In genomic region chr13:99470084-99470483, GRCm38 (mm10) we compare ENCODE assay signal across 20 mouse cellular contexts. TPM values are rescaled to one million over a fixed set of nuclear protein-coding genes. Genes with fewer than 3 reads are reported as not detected.
DNase-seq lines count a peak whose midpoint lies in the region; ATAC-seq and TF ChIP-seq lines count a peak whose summit lies in the region.
"Had no signal": no experiment of that assay in that cellular context is flagged by ENCODE, and none has a peak within 500 bp of the region (broad histone marks: within the 10 kb centered on the region; RNA-seq: fewer than 3 reads in every experiment).

No protein-coding gene starts in this region.

- H3K36me3 ChIP-seq in forebrain, embryonic 11.5 days (ENCODE audit: control insufficient read depth, insufficient read depth, low read length), result no peaks in the 10 kb centered on the region; the same call in 1 of the 2 replicates
- H3K36me3 ChIP-seq in forebrain, embryonic 16.5 days (ENCODE audit: control insufficient read depth, insufficient read depth), result peaks cover 2% of the 10 kb centered on the region; the same call in 1 of the 2 replicates
- peaks cover 16% of the 10 kb centered on the region for H3K36me3 ChIP-seq in hindbrain, embryonic 14.5 days (replicated peaks; ENCODE audit: control insufficient read depth, insufficient read depth)
- no peaks in the 10 kb centered on the region for H3K36me3 ChIP-seq in heart, adult 2 months (ENCODE audit: control insufficient read depth, insufficient read depth, low read length)

- TF ChIP-seq EP300 in heart, adult 2 months (IDR thresholded peaks at IDR 0.05; ENCODE audit: insufficient read depth, low read depth, low read length), result no peak

- no peaks in the 10 kb centered on the region for H3K9me3 ChIP-seq in forebrain, embryonic 11.5 days (ENCODE audit: control insufficient read depth, low read length)
- no peaks in the 10 kb centered on the region for H3K9me3 ChIP-seq in forebrain, embryonic 16.5 days (ENCODE audit: control insufficient read depth, low read length)
- no peaks in the 10 kb centered on the region for H3K9me3 ChIP-seq in hindbrain, embryonic 14.5 days (ENCODE audit: control insufficient read depth, low read length)
- H3K9me3 ChIP-seq: heart, embryonic 15.5 days had no signal

- no peak overlapping the region for H3K9ac ChIP-seq in forebrain, embryonic 11.5 days (ENCODE audit: low read length)
- no peak overlapping the region for H3K9ac ChIP-seq in forebrain, embryonic 16.5 days (replicated peaks; ENCODE audit: low read depth, low read length)
- H3K9ac ChIP-seq in hindbrain, embryonic 14.5 days, result no peak overlapping the region
- no peak overlapping the region for H3K9ac ChIP-seq in heart, adult 2 months (ENCODE audit: low read depth, low read length)
- H3K9ac ChIP-seq: heart, embryonic 15.5 days had no signal

- intact Hi-C loops in heart, adult 2 months (cut with DNase I), result no loop called here

- no peak for TF ChIP-seq CTCF in layer of hippocampus, adult 2 months (conservative IDR thresholded peaks at IDR 0.05)
- no peak for TF ChIP-seq CTCF in brain, embryonic 14.5 days (IDR thresholded peaks at IDR 0.05; ENCODE audit: borderline replicate concordance, extremely low read depth, insufficient read depth, insufficient read length)
- no peak for TF ChIP-seq CTCF in heart, adult 2 months (IDR thresholded peaks at IDR 0.05)

- H3K79me2 ChIP-seq in heart, adult 2 months (replicated peaks; ENCODE audit: control insufficient read depth, insufficient read depth, low read length), result no peaks in the 10 kb centered on the region

- no peaks in the 10 kb centered on the region for H3K27me3 ChIP-seq in forebrain, embryonic 11.5 days (ENCODE audit: control insufficient read depth, insufficient read depth, low read length)
- no peaks in the 10 kb centered on the region for H3K27me3 ChIP-seq in forebrain, embryonic 16.5 days (replicated peaks; ENCODE audit: control insufficient read depth, insufficient read depth, low read length)
- H3K27me3 ChIP-seq in hindbrain, embryonic 14.5 days (ENCODE audit: control insufficient read depth, insufficient read depth, low read length), result no peaks in the 10 kb centered on the region
- no peaks in the 10 kb centered on the region for H3K27me3 ChIP-seq in heart, adult 2 months (ENCODE audit: control insufficient read depth, insufficient read depth, low read length)
- H3K27me3 ChIP-seq: heart, embryonic 15.5 days had no signal

- no peak for DNase-seq in forebrain, embryonic 11.5 days (ENCODE audit: low spot score)
- no peak for DNase-seq in layer of hippocampus, adult 2 months (ENCODE audit: low spot score in 2 of 2)
- no peak for DNase-seq in layer of hippocampus, postnatal 36 days
- peak; percentile 59 for DNase-seq in brain, embryonic 14.5 days (ENCODE audit: low read depth)
- DNase-seq in hindbrain, embryonic 14.5 days (ENCODE audit: low spot score), result no peak
- no peak for DNase-seq in heart, adult 2 months
- no peak for DNase-seq in adrenal gland, adult 2 months
- DNase-seq: adrenal gland, postnatal 14 days; cerebellum, adult 9-11 months; gastrocnemius, adult 2 months; heart, postnatal 36 days; kidney, adult 18-20 months; kidney, postnatal 4 days; layer of hippocampus, adult 9-11 months; thymus, adult 18-20 months; thymus, postnatal 36 days had no signal

- no peak overlapping the region for H3K4me3 ChIP-seq in forebrain, embryonic 11.5 days (ENCODE audit: low read depth, low read length)
- H3K4me3 ChIP-seq in forebrain, embryonic 16.5 days (replicated peaks; ENCODE audit: low read length), result no peak overlapping the region
- no peak overlapping the region for H3K4me3 ChIP-seq in layer of hippocampus, adult 2 months
- no peak overlapping the region for H3K4me3 ChIP-seq in hindbrain, embryonic 14.5 days (replicated peaks; ENCODE audit: low read length)
- H3K4me3 ChIP-seq in heart, adult 2 months, result no peak overlapping the region
- H3K4me3 ChIP-seq: gastrocnemius, adult 2 months; heart, embryonic 15.5 days had no signal

- TF ChIP-seq POLR2A in brain, embryonic 14.5 days (IDR thresholded peaks at IDR 0.05; ENCODE audit: borderline replicate concordance, extremely low read depth, insufficient read depth, insufficient read length, poor library complexity, severe bottlenecking), result no peak
- TF ChIP-seq POLR2A in heart, adult 2 months (IDR thresholded peaks at IDR 0.05; ENCODE audit: insufficient read depth, low read depth, low read length), result no peak

- 54% methylated on average over 7 of the region's 7 CpGs for WGBS in forebrain, embryonic 11.5 days
- 36% methylated on average over 7 of the region's 7 CpGs for whole genome bisulfite sequencing in forebrain, embryonic 16.5 days
- WGBS in hindbrain, embryonic 14.5 days, result 33% methylated on average over 7 of the region's 7 CpGs
- WGBS in heart, adult 2 months, result 97% methylated on average over 7 of the region's 7 CpGs

- H3K4me2 ChIP-seq in forebrain, embryonic 11.5 days (ENCODE audit: low read depth, low read length, severe bottlenecking), result no peak overlapping the region
- no peak overlapping the region for H3K4me2 ChIP-seq in forebrain, embryonic 16.5 days (ENCODE audit: low read length)
- no peak overlapping the region for H3K4me2 ChIP-seq in hindbrain, embryonic 14.5 days (replicated peaks)
- H3K4me2 ChIP-seq: heart, embryonic 15.5 days had no signal

- peak; percentile 42; the same call in 1 of the 2 replicates for ATAC-seq in forebrain, embryonic 11.5 days (replicated peaks; ENCODE audit: low FRiP score)
- no peak for ATAC-seq in forebrain, embryonic 16.5 days
- no peak for ATAC-seq in hindbrain, embryonic 14.5 days (ENCODE audit: low FRiP score)
- ATAC-seq: inflammation-experienced regulatory T-cells, adult 6 months had no signal

- no peak overlapping the region; the same call in 1 of the 2 replicates for H3K27ac ChIP-seq in forebrain, embryonic 11.5 days (ENCODE audit: low read depth, low read length)
- no peak overlapping the region for H3K27ac ChIP-seq in forebrain, embryonic 16.5 days (ENCODE audit: low read length)
- H3K27ac ChIP-seq in layer of hippocampus, adult 2 months, result peak overlapping the region; percentile 55; the same call in 1 of the 2 replicates
- H3K27ac ChIP-seq in hindbrain, embryonic 14.5 days, result 0 out of 2 replicates have a peak overlapping the region, but pooled peaks have one; percentile 28
- H3K27ac ChIP-seq in heart, adult 2 months, result no peak overlapping the region
- H3K27ac ChIP-seq: gastrocnemius, adult 2 months; heart, embryonic 15.5 days had no signal

- H3K4me1 ChIP-seq in forebrain, embryonic 11.5 days (replicated peaks; ENCODE audit: control insufficient read depth, insufficient read depth, low read length), result peaks cover 13% of the 10 kb centered on the region
- peaks cover 38% of the 10 kb centered on the region for H3K4me1 ChIP-seq in forebrain, embryonic 16.5 days (replicated peaks; ENCODE audit: control insufficient read depth, insufficient read depth, low read length)
- peaks cover 35% of the 10 kb centered on the region for H3K4me1 ChIP-seq in hindbrain, embryonic 14.5 days (replicated peaks; ENCODE audit: control insufficient read depth, insufficient read depth, low read length)
- H3K4me1 ChIP-seq in heart, adult 2 months (ENCODE audit: control insufficient read depth, insufficient read depth, low read length), result peaks cover 2% of the 10 kb centered on the region

RNA-seq across cellular contexts. Expression of gene Map1b, which starts 46.3 kb away (rescaled TPM):
- 823 and 854 TPM in 2 replicates for polyA plus RNA-seq in forebrain, embryonic 11.5 days (2014; fragmentation: Nextera tagmentation; extraction: Ambion mirVana)
- 1,972 and 2,055 TPM in 2 replicates for polyA plus RNA-seq in forebrain, embryonic 16.5 days (2015; fragmentation: Nextera tagmentation; extraction: Ambion mirVana)
- 100 to 1,000 TPM; 709 to 737 TPM for total RNA-seq in layer of hippocampus, adult 2 months (2021)
- 100 to 1,000 TPM; 679 to 727 TPM for total RNA-seq in layer of hippocampus, postnatal 36 days (2021)
- polyA plus RNA-seq in brain, embryonic 14.5 days (2012; rRNA removed), result 124 and 338 TPM in 2 replicates
- 2,185 and 2,283 TPM in 2 replicates for polyA plus RNA-seq in hindbrain, embryonic 14.5 days (2014; fragmentation: Nextera tagmentation; extraction: Ambion mirVana)
- 10 to 100 TPM; 10.2 to 14.6 TPM for total RNA-seq in heart, adult 2 months (2021)
- 2.1 and 3.5 TPM in 2 replicates for polyA plus RNA-seq in heart, adult 2 months (2012; rRNA removed)
- 100 to 1,000 TPM; 107 to 110 TPM for total RNA-seq in adrenal gland, adult 2 months (2021)
- polyA plus RNA-seq in adrenal gland, adult 2 months (2012; rRNA removed), result 2.4 and 4.0 TPM in 2 replicates
- total RNA-seq: common myeloid progenitor, adult 5-6 weeks had no signal

Comparison
In these comparisons a context has a peak if more than half of its experiments do, and no peak if none do; other contexts are left out.
1. H3K27ac ChIP-seq: peak in layer of hippocampus, adult 2 months (single experiment) and hindbrain, embryonic 14.5 days (single experiment); none in forebrain, embryonic 11.5 days (single experiment), forebrain, embryonic 16.5 days (single experiment) and heart, adult 2 months (single experiment).
2. RNA of gene Map1b, which starts 46.3 kb away (polyA plus RNA-seq): 2,185 to 2,283 TPM in hindbrain, embryonic 14.5 days, 1,972 to 2,055 TPM in forebrain, embryonic 16.5 days, 823 to 854 TPM in forebrain, embryonic 11.5 days and 124 to 338 TPM in brain, embryonic 14.5 days; 2.4 to 4.0 TPM in adrenal gland, adult 2 months and 2.1 to 3.5 TPM in heart, adult 2 months; every median in the first group is over 10 times any median in the second.